Mouse (Mus musculus): ENCODE data around the gene Actn1.

The Actn1 gene

DNA sequence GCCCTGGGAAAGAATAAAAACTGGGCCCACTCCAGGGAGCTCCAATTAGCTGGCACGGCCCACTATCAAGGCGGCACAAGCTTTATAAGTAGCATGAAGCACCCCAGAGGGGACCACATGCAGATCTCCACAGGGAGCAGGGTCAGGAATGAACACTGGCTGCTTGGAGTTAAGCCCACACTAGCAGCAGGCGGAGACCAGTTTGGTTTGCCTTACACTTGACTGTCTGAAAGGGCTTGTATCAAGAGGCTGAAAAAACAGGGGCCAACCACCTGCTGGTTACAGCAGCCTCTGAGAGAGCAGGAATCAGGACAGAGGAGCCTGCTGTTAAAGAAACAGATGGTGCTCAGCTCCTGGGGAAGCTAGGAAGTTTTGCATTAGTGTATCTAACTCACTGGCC is 32.3 kb downstream of the Actn1 start:
- in situ Hi-C loops (cut with MseI, MboI), result no loop called here

DNA sequence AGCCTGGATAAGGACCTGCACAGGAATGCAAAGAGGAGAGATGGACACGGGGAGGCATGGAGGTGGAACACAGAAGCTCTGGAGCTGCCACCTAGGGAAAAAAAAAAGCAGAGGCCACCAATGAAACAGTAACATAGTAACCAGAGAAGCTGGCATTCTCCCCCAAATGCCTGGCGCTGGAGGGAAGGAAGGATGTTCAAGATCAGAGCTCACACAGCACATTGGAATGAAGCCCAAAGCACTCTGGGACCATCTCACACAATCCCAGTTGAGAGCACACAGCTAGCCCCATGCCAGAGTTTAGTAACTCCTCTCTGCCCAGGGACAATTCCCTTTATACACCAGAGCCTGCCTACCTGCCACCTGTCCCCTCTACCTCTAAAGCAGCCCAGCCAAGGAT is 34.1 kb downstream of the Actn1 start:
- in situ Hi-C loops (cut with MseI, MboI), result no loop called here

DNA sequence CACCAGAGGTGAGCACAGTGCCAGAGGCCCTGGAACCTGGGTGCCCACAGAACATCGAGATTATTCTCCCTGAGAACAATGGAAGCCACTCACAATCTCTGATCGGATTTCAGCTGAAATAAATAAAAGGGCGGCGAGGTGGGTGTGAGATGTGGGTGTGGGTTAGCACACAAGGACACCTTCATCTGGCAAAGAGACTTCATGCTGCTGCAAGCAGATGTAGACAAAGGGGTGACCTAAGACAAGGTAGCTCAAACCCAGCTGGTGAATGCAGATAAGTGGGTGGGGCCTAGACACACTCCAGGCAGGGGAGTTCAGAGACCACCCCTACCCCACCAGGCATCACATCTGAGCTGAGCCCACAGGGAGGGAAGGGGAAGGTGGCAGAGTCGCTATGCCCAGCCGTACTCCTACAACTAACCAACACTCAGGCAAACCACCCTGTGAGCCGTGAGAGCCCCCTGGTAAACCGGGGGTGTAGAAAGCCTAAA is 35.9 kb downstream of the Actn1 start:
- in situ Hi-C loops (cut with MseI, MboI), result no loop called here

DNA sequence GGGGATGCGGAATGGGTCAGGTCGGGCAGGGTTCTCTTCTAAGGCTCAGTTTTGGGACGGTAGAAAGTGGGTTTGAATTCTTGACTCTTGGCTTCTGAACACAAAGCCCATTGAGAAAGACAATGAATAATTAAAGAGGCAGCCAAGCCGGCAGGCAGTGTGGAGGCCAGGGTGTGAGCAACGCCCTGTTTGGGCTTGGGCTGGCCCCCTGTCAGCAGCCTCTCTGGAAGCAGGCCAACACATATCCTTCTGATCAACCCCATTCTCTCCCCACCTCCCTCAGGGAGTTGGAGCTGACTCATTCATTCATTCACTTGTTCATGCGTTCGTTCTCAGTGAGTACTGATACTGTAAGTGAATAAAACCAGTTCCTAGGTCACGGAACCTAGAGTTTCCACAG is 36.7 kb downstream of the Actn1 start:
- in situ Hi-C loops (cut with MseI, MboI), result no loop called here

DNA sequence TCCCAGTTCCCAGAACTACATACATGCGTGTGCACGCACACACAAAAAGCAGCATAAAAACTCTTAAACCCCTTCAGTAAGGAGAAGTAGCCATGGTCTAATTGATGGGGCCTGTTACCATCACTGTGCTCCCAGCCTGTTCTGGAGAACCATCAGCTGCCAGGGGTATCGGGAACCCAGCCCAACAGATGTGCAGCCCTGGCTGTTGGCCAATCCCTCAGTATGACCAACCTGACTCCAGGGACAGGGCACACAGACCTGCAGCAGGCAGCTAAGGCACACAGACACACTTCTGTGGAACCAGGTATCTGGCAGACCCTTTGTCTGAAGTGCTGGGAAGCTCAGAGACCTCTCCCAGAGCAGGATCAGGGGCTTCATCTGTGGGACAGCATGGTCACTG is 37.7 kb downstream of the Actn1 start:
- in situ Hi-C loops (cut with MseI, MboI), result no loop called here

DNA sequence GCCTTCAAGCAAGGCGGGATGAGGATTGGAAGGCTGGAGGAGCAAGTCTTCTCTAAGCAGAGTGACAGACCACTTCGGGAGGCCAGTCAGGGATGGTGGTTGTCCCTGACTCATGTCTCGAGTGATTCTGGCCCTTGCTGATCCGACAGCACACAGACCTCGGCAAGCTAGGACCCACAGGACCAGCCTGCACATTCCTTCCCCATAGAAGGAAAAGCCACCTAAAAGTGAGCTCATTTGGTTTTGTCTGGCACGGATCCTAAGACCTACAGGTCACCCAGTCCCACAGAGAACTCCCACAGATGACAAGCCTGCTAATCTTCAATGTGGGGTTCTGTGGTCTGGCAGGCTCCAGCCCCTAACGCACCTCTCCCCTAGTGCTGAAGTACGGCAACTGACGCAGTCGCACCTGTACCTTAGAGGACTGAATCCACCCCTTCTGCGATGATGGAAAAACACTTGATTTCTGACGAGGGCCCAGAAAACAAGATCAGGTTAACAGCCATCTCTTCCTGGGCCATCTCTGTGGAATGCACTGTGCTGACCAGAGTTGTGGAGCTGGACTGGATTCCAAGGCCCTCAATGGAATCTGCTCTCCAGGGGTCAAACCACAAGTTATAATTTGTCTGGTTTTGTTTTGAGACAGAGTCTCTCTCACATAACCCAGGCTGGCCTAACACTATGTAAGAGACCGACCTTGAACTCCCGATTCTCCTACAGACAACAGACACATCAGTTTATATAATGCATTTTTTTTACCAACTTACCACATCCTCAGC is 39.7 kb downstream of the Actn1 start:
- in situ Hi-C loops (cut with MseI, MboI), result no loop called here

DNA sequence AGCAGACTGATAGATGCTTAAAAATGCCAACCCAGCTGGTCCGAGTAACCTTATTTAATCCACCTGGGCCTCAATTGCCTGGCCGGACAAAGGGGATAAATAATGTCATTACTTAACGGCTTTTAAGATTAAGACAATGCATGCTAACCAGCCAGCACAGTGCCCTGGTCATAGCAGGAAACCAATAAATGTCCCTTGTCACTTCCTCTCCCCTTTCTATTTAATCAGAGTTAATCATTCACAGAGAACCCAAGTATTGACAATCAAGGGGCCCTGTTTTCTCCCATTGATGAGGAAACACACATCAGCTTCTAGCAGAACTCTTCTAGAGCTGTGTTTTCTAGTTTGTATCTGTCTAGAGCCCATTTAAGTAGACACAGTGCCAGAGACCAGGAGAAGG is 41.4 kb downstream of the Actn1 start:
- in situ Hi-C loops (cut with MseI, MboI), result no loop called here

DNA sequence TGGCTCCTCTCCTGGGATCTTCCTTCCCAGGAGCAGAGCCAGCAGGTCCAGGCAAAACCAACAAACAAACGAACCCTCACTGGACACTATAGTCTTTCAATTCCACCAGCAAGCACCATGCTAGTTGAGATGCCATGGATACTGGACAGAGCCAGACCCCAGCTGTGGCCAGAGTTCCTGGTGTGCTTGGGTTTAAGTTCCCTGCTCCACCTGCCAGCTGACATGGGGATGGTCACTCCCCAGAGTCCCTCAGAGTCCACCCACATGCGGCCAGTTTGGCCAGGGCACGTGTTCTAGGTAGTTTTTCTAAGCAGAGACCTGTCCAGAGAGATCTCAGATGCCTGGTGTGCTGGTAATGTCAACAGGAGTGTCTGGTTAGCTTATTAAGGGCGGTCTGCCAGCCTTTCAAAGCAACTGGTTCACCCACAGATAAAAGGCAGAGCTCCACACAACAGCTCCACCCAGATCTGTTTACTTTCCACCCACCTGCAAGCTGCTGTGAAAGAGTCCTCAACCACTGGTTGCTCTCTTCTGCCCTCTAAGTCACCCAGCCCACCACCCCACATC is 42.0 kb downstream of the Actn1 start:
- in situ Hi-C loops (cut with MseI, MboI), result no loop called here

DNA sequence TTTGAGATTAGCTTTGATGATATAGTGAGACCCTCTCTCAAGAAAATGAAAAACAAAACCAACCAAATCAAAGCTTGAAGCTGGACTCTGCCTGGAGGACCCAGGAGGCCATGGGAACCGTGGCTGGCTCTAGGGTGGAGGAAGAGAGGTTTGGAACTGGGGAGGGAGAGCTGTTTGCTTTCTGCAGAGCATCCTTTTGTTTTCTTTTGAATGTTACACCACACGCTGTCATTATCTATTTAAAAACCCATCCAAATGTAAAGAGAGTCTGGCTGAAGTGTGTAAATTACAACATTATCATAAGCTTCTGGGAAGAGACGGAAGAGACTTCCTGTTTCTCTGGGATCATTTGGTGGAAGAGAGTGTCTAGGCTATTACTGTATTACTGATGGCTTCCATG is 43.1 kb downstream of the Actn1 start:
- in situ Hi-C loops (cut with MseI, MboI), result no loop called here

DNA sequence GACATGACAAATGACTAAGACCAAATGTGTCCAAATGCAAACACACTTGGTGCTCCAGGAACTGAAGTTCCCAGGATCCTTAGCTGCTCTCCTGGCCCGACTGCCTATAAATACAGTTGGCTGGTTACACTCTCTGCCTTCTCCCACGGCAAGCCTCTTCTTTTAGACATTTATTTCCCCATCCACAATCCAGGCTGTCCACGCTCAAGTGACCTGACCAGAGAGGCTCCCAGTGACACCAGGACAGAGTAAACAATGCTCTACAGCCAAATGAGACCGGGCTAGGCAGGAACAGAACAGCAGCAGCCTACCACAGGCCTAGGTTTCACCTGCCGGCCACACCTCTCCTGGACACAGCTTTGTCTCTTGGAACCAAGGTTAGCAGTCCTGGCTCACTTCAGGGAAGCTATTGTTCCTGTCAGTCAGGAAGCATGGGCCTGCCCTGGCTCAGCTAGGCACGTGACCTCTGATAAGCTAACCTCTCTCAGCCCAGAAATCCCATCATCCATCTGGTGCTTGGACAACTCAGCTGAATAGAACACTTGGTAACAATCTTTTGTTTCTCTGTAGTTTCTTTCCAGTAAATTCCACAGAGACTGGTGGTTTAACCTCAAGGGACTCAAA is 43.8 kb downstream of the Actn1 start:
- in situ Hi-C loops (cut with MseI, MboI), result no loop called here

DNA sequence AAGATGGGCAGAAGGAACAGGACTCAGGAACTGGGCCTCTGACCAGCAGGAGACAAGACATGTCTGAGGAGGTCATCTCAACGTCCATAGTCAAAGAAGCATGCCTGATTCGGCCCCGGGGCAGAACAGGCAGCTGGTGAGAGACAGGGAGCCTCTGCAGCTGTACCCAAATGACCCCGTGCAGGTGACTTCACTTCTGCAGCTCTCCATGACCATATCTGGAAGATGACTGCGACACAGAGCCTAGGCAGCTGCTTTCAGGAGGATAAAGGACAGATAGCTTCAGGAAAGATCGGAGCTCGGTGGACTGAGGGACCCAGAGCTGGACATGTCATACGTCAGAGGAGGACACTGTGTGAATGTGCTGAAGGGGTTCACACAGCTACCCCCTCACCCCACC is 46.4 kb downstream of the Actn1 start:
- in situ Hi-C loops (cut with MseI, MboI), result no loop called here

DNA sequence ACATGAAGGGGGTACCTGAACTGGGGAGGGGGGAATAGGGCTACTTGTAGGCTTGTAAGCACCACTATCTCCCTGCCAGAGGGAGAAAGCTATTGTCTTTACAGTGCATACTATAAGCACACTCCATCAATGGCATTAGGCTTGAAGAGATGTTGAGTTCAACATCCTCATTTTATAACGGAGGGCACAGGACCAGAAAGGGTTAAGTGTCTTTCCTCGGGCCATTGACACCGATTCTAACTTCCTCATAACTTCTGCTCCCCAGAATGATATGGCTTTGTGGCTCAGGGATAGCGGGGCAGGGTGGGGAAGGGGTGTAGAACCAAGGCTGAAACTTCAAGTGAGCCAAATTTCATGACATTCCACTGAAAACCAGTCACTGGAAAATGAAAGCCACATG is 46.9 kb downstream of the Actn1 start:
- in situ Hi-C loops (cut with MseI, MboI), result no loop called here

DNA sequence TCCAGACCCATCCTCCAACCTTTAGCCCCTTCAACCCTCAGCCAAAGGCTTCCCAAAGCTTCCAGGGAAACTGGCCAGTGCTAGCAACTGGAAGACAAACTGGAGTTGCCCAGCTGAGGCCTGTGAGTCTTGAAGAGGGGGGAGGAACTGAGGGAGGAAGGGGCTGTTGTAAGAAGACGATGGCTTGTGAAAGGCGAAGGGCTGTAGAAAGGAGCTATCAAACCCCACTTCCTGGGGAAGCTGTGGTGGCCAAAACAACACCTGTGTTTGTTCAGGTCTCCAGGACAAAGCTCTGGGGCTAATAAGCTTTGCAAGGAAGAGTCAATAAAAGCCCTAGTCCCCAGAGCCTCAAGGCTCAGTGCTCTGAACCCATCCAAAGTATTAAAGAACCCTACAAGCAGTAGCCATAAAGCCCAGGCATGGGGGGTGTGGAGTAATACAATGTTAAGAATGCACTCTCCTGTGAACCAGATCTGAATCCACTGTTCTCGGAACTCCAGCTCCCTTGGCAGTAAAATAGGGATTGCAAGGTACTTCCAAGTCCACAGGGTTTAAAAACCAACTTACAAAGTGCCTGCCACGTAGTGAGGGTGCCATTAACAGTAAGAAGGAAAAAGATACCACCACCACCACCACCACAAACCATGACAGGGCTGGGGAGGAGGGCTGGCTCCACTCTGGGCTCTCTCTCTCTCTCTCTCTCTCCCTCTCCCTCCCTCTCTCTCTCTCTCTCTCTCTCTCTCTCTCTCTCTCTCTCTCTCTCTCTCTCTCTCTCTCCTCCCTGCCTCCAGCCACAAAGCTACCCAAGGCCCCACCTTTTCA is 49.2 kb downstream of the Actn1 start:
- in situ Hi-C loops (cut with MseI, MboI), result no loop called here

DNA sequence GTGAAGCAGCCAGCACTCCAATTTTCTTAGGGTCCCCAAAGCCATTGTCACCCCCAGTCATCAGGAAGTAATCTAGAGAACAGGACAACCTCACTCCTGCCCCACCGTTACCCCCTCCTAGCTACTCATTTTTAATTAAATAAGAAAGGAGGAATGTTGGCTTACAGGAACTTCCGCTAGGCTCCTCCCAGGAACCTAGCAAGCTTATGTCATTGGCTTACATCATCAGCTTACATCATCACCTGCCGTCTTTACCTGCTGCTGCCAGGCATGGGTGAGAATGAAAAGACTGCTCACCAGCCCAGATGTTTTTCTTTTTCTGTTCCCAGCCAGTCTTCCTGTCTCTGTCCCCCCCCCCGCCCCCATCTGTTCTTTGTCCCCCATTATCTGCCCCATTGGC is 50.3 kb downstream of the Actn1 start:
- in situ Hi-C loops (cut with MseI, MboI), result no loop called here

DNA sequence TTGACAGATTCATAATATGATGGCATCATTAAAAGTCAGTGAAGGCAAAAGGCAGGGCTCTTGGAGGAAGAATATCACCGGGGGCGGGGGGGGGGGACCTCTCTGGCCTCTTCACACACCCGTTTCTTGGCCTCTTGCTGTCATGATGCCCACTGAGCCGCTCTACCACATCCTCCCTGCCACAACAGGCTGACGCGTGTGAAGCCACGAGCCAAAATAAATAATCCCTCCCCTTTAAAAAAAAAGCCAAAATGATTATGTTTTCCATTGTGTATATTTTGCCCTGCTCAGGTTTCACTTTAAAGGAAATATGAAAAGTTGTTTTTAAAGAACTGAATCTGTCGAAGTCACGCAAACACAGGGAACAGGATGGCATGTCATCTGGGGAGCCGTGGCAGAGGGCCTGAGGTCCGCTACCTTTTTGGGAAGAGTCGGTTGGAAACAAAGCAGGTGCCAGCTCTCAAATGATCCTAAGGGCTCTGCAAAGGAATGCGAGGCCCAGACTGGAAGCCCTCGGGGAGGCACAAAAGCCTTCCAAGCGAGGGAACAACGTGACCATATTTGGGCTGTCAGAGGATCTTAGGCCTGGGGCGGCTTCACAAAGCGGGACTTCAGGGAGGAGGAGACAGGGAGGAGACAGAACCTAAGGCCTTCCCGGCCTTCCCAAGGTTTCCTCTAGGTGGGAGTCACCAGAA is 51.9 kb downstream of the Actn1 start:
- in situ Hi-C loops (cut with MseI, MboI), result no loop called here

DNA sequence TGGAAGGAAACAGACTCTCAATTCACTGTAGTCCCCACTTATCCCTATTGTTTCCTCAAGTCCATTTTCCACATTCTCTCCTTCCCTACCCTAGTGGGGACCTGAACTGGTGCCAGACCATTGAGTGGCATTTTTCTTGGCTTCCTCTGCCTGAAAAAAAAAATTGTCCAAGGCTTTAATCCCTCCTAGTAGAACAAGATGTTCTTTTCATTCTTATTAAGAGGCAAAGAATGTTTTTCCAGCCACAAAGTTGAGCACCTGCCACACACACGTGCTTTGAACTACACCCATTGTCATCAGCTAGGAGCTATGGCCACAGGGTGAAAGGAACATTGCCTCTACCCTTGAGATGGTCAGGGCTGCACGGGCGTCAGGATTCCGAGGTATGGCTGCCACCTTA is 56.9 kb downstream of the Actn1 start:
- in situ Hi-C loops (cut with MseI, MboI), result no loop called here

DNA sequence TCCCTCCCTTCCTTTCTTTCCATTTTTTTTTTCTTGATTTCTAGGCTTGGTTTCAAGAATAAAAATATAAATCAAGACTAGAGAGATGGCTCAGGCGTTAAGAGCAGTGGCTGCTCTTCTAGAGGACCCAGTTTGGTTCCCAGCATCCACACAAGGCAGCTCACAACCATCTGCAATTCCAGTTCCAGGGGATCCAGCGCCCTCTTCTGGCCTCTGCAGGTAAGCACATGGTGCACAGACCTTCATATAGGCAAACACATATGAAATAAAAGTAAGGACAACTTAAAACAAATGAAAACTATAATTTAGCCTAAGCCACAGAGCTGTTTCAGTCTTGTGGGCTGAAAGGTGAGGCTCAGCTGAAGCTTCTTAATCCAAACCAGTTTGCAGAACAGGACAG is 60.4 kb downstream of the Actn1 start:
- in situ Hi-C loops (cut with MseI, MboI), result no loop called here

DNA sequence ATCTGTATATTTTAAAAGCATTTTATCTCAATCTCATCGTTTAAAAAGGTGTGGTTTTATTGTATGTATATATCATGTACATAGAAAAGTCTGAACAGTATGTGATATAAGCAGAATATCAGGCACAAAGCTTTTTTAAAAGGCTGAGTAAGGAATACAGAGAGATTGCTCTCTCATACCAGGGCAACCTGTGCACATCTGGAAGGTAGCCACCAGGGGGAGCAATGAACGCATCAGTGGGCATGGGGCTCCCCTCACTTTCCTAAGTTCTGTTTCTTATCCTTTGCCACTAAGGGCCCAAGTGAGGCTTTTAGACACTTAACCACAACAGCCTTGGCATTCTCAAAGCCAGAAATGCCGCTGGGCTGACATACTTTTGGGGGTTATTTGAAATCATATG is 61.7 kb downstream of the Actn1 start:
- in situ Hi-C loops (cut with MseI, MboI), result no loop called here

DNA sequence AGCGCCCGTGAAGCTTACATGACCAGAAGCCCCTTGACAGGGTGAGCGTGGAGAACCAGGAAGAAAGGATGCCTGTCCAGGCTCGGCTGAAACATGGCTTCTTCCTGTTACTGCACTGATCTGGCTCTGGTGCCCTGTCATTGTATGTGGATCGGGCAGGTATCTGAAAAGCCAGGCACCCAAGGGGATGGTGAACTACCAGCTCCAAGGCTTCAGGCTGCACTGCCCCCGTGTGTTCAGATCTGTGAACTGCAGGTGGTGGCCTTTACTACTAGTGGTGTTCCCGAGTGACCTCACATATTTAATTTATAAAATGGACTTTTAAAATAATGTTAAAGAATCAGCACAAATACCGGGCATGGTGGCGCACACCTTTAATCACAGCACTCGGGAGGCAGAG is 62.8 kb downstream of the Actn1 start:
- in situ Hi-C loops (cut with MseI, MboI), result no loop called here

DNA sequence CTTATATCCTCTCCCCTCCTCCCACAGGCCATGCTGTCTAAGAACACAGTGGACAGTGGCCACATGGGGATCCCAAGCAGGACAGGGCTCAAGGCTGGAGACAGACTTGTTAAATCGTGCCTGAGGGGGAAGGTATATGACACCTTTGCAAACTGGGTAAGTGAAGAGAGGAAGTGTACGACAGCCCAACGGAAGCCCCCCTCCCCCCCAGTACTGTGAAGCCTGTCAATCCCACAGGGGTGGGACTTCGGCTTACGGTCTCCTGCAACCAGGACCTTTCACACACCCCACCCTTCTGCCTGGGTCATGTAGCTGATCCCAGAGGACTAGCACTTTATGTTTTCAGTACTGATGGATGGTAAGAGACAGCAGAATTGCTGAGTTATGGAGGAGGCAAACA is 68.4 kb downstream of the Actn1 start:
- in situ Hi-C loops (cut with MseI, MboI), result no loop called here

DNA sequence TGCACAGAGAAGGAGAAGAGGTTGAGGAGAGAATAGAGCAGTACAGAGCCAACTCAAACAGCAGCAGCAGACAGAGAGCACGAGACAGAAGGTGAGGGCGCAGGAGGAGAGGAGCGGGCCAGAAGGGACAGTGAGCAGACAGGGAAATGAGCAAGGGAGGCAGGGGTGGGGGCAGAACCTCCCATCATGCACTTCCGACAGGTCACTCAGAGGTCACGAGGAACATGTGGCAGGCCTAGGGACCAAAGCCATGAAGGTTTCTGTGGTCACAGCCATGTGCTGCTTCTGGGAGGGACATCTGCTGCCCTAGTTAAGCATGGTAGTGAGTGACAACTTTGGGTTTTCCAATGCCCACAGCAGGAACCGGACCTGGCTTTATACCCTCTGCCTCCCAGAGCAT is 68.8 kb downstream of the Actn1 start:
- in situ Hi-C loops (cut with MseI, MboI), result no loop called here

DNA sequence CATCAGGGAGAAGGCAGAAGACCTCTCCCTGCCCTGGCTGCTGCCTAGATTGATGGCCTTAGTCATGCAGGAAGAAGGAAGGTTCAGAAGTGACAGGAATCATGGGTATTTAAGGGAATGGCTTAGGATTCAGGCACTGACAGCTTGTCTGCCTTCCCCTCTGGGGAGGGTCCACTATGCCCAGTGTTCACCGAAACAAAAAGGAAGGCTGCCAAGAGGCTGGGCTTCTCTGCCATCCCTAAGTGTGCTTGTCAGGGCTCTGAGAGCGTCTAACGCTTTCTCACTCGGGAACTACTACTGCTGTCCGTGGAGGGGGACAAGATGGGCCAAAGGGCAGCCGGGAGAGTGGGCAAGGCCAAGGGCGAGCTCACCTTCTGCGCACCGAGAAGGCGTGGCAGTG is 69.3 kb downstream of the Actn1 start:
- in situ Hi-C loops (cut with MseI, MboI), result no loop called here
